Mouse (Mus musculus) bone marrow, adult 2 months (tissue): ENCODE data around the gene Gfra1.

Source experiments
- CTCF ChIP-seq: fragments of 200-500 bp; IDR thresholded peaks from 2 replicates; pipeline ENCODE4 v1.5.1; 2011; ENCODE audit warnings: low read length, control low read depth; ENCODE audit not compliant: control insufficient read depth, insufficient read depth
- POLR2A ChIP-seq: fragments of 200-500 bp; IDR thresholded peaks from 2 replicates; pipeline ENCODE4 v1.6.1; 2011; ENCODE audit warnings: low read depth, mild to moderate bottlenecking, control low read depth, low read length, borderline replicate concordance; ENCODE audit not compliant: control insufficient read depth

DNA sequence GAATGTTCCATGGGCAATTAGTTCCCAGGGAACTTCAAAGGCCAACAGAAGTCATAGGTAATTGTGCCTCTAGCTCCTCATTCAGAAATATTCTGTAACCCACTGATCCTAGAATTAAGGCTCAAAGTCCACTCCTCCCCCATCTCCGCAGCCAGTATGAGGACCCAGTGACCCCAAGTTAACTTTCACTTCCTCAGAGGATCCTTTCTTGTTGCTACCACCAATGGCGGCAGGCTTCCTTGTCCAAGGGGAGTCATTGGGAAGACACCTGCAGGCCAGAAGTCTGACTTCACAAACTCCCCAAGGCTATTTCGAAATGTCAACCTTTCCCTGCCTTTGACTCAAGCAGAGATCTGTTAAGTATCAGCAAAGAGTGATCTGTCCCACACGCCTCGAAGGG is 253.1 kb downstream of the Gfra1 start:
- TF ChIP-seq CTCF (no peak), POLR2A (no peak)
